Mouse (Mus musculus) gastrocnemius, postnatal 36 days (tissue): Measurements from ENCODE around the gene Uts2. TPM values are rescaled to one million over a fixed set of nuclear protein-coding genes. Genes with fewer than 3 reads are reported as not detected.

ENCODE experiments used
- DNase-seq, 2 experiments: peaks; one replicate each; pipeline ENCODE4 v3.0.0; 2022
- intact Hi-C: fragments of 180-260 bp; cut with DNase I; formaldehyde crosslinking; loops from one replicate; pipeline ENCODE4 v1.15.1; 2025
- long read RNA-seq, 2 experiments: library from polyadenylated mRNA; stranded (forward); transcript quantifications; one replicate each; pipeline ENCODE4 v2.0.0; 2021
- total RNA-seq, 2 experiments: library from RNA; stranded (reverse); gene quantifications; 2 replicates each; pipeline ENCODE4 v1.2.3; 2021

Gene Uts2
- not detected for total RNA-seq
- long read RNA-seq, experiment 1, result 0 reads
- long read RNA-seq, experiment 2, result 0 reads

DNA sequence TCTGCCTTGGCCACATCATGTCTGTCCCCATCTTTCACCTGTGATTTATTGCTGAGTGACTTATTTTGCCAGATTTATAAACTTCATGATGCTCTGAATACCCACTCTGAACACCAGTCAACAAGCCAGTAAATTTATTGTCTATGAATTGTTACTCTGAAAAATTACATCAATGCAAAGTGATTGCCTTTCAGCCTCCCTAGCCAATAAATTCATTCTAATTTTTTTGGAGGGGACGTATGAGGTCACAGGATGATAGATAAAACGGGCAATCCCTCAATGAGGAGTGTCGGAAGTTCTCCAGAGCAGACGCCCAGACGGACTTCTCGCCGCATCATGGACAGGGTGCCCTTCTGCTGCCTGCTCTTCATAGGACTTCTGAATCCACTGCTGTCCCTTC lies at the start of gene Uts2:
Gene Uts2 (plus strand): TSS at position 301 of the 400 bp plus-strand sequence.
- intact Hi-C loops, result no loop called here
- no peak for DNase-seq

DNA sequence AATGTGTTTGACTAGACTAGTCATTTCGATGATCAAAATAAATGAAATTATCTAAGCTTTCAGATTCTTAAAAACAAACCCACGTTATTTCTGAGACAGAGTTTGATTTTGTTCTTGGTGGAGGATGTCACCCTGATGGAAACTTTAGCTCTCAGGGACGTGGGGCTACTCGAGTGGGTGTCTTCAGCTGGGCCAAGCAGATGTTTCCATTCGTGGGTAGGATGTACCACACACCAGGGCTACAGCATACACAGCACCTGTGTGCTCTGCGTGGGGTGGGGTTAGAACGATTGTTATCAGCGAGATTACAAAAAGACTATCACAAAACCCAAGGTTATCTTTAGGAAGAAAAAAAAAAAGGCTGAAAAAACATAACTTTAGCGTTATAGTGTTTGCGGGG lies 45.9 kb upstream of the Uts2 start:
- intact Hi-C loops, result no loop called here
- DNase-seq, result no peak

DNA sequence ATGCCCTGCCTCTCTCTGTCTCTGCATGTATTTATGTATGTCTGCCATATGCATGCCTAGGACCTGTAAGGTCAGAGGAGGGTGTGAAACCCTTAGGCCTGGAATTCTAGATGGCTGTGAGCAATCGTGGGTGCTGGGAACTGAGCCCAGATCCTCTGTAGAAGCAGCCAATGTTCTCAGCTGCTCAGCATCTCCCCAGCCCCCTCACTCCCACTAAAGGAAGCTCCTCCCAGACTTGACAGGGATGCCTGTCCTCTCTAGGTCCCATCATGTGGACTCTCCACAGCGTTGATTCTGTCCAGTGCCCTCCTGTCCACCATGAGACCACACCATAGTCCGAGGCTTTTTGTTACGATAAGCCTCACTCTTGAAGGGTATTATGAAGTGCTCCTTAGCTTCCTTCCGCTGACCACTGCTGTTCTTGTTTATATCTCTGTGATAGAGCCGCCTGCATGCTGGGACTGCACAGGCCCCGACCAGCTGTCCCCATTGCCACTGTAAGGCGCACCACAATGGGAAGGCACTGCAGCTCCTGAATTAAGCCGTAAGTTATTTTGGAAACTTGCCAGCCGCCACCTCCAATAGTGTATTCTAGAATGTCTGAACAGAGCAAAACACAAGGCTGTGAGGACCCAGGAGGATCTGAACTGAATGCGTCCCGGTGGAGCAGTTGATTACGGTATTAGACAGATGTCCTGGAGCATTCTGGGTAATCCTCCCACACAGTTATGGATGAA lies 40.4 kb upstream of the Uts2 start:
- intact Hi-C loops, result loop anchor here (5.0 kb wide), 1 partner anchor 34 kb away; no protein-coding TSS in a partner anchor
- no peak for DNase-seq

DNA sequence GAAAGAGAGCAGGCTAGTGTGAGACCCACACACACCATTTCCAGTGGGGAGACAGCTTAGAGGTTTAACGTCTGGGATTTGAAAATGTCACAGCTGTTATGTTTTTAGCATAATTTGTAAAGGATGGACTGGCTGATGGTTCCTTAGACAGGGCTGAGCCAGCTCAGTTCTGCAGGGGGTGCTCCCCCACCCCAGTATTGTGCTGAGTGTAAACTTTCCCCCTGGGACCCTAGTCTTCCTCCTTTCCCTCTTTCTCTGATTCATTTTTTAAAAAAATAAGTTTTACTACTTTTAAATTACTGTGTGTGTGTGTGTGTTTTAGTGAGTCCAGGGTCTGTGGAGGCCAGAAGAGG lies 39.8 kb upstream of the Uts2 start:
- intact Hi-C loops, result loop anchor here (5.0 kb wide), 1 partner anchor 35 kb away; no protein-coding TSS in a partner anchor
- no peak for DNase-seq

DNA sequence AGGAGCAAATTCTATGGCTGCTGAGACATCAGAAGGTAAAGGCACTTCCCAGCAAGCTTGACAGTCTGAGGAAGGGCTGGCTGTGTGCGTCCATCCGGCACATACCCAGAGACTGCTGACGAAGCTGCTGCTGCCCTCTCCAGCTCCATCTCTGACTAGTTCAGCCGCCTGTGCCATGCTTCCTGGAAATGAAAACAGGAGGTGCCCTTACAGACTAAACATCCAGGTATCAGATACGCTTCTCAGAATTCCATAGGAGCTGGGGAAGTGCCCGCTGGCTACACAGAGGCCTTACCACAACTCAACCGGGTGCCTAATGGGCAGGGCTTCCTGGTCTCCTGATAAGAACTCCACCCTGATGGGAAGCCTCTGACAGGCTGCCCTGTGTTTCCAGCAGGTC lies 38.4 kb upstream of the Uts2 start:
- DNase-seq, result no peak
- intact Hi-C loops, result loop anchor here (5.0 kb wide), 1 partner anchor 36 kb away; no protein-coding TSS in a partner anchor

DNA sequence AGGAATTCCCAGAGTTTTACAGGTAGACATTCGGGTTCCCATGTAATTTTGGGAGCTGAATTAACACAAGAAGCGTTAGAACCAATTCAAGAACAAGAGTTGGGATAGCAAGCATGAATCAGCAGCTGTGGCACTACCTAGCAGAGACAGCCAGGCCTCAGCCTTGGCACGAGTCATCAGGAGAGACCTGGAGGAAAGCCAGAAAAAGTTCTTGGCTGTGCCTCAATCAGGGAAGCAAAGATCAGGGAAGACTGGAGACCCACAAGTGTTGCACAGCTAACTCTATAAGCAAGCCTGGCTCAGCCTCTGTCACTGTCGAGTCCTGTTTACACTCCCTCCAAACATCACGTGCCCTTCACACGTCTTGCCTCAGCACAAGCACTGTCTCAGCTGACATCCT lies 34.7 kb upstream of the Uts2 start:
- intact Hi-C loops, result loop anchor here (10.0 kb wide), 1 partner anchor 183 kb away; no protein-coding TSS in a partner anchor
- no peak for DNase-seq

DNA sequence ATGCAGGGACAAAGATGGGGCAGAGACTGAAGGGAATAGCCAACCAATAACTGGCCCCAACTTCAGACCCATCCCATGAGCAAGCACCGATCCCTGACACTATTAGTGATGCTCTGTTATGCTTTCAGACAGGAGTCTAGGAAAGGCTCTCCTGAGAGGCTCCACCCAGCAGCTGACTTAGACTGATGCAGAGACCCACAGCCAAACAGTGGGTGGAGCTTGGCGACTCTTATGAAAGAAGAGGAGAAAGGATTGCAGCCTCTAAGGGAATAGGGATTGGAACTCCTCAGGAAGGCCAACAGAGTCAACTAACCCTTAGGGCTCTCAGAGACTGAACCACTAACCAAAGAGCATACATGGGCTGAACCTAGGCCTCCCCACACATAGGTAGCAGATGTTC lies 33.2 kb upstream of the Uts2 start:
- DNase-seq, result no peak
- intact Hi-C loops, result loop anchor here (10.0 kb wide), 1 partner anchor 181 kb away; no protein-coding TSS in a partner anchor

DNA sequence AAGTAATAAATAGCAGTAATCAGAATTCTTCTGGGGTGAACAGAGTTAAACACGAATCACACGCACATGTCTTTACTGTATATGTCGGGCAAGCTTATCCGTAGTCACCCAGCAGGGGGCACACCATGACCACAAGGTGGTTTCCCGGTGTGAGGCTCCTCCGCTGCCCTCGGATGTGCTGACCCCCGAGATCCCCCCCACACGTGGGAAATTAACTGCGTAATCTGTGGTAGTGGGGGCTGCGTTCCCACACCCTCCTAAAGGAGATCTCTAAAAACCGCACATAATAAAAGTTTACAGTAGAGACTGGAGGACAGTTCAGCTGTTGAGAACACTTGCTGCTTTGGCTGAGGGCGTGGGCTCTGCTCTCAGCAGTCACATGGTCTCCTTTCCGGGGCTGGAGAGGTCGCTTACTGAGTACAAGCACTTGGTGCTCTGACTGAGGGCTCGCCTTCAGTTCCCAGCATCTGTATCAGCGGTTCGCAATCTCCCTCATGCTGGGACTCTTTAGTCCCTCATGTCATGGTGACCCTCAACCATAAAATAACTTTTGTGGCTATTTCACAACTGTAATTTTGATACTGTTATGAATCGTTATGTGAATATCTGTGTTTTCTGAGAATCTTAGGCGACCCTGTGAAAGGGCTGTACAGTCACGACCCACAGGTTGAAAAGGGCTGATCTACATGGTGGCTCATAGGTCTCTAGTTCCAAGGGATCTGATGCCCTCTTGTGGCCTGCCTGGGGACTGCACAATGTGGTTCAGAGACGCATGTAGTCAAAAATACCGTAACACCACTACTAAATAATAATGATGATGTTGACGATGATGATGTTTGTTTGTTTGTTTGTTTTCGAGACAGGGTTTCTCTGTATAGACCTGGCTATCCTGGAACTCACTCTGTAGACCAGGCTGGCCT lies 32.0 kb upstream of the Uts2 start:
- peak; percentile 80 to 82 for DNase-seq
- intact Hi-C loops, result loop anchor here (5.0 to 10.0 kb wide), 2 partner anchors 72 to 180 kb away; no protein-coding TSS in a partner anchor

DNA sequence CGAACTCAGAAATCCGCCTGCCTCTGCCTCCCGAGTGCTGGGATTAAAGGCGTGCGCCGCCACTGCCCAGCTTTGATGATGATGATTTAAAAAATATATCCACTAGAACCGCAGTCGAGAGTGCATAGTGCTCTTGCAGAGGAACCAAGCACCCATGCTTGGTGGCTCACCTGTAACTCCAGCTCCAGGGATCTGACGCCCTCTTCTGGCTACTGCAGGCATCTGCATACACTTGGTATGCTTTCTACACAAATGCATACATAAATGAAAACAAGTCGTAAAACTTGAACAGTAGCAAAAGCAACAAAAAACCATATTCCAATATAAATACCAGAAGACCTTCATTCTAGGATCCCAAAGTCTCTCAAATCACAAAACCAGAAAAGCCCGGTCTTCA lies 31.3 kb upstream of the Uts2 start:
- intact Hi-C loops, result loop anchor here (5.0 to 10.0 kb wide), 2 partner anchors 72 to 179 kb away; no protein-coding TSS in a partner anchor
- no peak for DNase-seq

DNA sequence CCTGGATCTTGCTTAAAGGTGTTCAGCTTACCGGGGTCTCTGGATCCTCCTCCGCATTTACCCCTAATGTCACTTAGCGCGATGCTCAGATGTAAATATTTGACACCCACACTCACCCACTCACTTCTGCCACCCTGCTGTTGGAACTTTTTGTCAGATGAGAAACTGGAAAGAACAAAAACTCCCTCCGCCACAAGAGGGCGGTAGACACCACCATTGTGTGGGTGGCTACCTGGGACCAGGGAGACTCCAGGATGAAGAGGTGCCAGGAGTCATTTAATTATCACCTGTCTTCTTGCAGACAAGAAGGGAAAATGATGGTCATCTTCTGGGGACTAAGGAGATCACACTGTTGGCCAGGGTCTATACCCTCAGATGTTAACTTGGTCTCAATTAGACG lies 30.3 kb upstream of the Uts2 start:
- peak; percentile 19 to 22 for DNase-seq
- intact Hi-C loops, result loop anchor here (2.0 to 10.0 kb wide), 3 partner anchors 71 to 310 kb away; no protein-coding TSS in a partner anchor

DNA sequence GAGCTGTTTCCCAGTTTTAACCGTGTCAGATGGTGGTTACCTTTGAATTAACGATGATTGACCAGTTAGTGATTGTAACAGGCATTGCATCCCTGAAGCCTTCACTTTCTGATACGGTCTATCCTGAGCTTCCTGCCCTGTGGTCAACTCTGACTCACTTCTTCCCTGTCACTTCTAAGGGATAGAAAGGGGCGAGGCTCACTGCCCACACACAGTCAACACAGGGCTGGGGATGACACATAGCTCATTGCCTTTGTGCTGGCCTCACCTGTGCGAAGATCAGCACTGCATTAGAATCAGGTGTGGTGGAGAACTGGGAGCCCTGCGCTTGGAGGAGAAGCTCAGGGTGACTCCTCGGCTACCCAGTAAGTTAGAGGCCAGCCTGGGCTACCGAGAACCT lies 27.9 kb upstream of the Uts2 start:
- no peak for DNase-seq
- intact Hi-C loops, result loop anchor here (5.0 to 10.0 kb wide), 2 partner anchors 68 to 176 kb away; no protein-coding TSS in a partner anchor

DNA sequence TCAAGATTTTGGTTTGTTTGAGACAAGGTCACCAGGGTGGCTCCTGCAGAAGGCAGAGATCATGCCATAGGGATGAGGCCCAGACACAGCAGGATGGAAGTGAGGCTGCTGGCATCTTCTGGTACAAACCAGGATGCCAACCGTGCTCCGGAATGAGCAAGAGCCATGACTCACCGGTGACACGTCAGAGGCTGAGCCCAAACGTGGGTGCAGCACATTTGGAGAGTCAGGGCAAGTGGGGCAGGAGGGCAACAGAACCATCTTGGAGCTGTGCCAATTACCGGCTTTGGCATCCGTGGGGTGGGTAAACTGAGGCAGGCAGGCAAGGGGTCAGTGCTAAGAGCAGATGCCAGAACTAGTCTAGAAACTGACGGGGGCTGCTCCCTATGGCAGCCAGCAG lies 23.6 kb upstream of the Uts2 start:
- intact Hi-C loops, result no loop called here

DNA sequence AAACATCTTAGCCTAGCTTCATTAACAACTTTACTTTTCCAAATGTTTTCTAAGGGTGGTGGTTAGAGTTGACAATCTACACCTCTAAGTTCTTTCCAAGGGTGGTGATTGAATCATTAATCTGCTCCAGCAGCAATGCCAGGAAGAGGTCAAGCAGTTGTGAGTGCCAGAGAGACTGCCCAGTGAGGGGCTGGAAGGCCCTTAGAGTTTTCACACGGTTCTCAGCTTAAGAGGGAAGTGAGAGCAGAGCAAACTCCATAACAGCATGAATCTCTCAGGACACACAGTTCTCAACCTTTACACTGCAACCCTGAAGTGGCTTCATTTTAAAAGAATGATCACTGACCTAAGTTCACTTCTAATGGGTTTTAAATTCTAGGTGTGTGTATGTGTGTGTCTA lies 21.8 kb upstream of the Uts2 start:
- DNase-seq, result no peak
- intact Hi-C loops, result no loop called here

More for the DNA sequence above, 23.6 kb upstream of the Uts2 start:
- no peak for DNase-seq

DNA sequence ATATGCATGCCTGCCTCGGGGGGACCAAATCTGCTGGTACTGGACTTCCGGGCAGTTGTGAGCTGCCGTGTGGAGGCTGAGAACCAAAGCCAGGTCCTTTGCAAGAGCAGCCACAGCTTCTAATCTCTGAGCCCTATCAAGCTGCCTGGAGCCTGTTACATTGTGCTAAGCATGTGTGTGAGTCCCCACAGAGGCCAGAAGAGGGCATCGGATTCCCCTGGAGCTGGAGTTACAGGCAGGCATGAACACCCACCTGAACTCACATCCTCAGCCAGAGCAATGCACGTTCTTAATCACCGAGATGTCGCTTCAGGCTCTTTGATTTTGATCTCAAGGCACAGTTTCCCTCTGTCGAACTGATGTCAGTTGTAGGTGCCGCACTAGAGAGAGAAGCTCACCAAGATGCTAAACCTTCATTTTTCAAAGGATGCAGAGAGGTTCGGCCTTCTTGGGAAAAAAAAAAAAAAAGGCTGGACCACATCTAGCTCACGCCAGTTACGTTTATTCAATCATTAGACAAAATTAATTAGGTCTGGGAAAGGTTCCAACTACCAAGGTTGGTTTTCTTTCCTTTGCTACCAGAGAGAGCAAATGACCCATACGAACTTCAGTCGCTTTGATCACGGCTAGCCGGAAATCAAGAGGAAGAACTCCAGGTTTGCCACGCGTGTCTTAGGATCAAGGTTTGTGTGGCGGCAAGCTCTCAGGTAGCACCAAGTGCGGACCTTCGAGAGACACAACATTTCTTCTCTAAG lies 18.6 kb upstream of the Uts2 start:
- DNase-seq, result no peak
- intact Hi-C loops, result no loop called here

DNA sequence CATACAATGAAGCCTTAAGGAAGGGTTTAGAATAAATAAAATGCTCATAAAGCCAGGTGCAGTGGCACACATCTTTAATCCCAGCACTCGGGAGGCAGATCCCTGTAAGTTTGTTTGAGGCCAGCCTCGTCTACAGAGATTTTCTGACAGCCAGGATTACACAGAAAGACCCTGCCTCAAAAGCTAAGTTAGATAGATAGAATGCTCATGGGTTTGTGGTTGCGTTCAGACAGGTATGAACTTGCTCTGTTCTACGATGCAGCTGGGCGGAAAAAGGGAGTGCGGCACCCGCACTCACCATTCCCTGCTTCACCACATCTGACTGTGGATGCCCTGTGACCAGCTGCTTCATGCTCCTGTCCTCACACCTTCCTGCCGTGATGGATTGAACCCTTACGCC lies 17.4 kb upstream of the Uts2 start:
- intact Hi-C loops, result no loop called here

DNA sequence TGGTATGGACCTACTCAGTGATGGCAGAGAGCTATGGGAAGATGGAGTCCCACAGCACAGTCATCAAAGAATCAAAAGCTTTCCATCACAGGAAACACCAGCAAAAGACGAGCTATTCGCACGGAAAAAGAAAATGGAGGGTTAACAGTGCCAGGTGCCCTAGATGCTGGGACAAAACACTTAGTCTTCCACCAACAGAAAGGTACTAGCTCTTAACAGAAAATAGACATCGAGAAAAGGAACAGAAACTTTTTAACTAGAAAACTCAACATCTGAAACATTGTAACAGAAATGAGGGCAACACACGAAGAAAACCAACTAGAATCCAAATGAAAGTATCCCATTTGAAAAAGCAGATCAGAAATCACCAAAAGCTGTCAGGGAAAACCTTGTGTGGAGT lies 16.7 kb upstream of the Uts2 start:
- DNase-seq, result no peak
- intact Hi-C loops, result no loop called here

More for the DNA sequence above, 17.4 kb upstream of the Uts2 start:
- no peak for DNase-seq

DNA sequence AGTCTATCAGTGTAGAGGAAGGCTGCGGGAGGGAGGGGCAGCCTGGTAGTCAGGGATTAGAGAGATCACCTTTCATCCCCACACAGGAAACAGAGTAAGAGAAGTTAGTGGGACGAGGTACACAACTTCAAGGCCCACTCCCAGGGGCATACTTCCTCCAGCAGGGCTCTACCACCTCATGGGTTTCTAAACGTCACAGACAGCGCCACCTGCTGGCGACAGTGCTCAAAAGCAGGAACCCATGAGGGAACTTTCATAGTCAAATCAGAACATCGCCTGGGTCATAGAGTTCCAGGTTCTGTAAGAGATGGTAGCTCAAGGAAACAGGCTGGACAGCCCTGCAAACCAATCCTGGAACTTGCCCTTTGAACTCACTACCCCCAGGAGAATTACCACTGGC lies 6.7 kb upstream of the Uts2 start:
- intact Hi-C loops, result no loop called here
- no peak for DNase-seq

DNA sequence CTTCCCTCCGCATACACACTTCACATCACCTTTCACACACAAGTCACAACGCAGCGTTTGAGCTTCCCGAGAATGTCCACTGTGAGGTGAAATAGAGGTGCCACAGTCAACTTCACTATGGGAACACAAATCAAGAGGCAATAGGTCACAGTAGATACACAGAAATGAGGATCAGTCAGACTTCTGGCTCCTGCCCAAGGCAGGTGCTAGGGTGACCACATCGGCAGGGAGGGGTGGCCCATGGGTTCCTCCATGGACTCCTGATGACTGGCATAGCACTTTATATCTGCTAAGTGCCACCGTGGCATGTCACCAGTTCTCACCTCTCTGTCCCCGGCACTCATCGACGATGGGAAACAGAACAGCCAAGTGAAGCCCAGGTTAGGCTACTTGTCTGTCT lies 1.7 kb downstream of the Uts2 start:
- intact Hi-C loops, result no loop called here
- DNase-seq, result no peak

DNA sequence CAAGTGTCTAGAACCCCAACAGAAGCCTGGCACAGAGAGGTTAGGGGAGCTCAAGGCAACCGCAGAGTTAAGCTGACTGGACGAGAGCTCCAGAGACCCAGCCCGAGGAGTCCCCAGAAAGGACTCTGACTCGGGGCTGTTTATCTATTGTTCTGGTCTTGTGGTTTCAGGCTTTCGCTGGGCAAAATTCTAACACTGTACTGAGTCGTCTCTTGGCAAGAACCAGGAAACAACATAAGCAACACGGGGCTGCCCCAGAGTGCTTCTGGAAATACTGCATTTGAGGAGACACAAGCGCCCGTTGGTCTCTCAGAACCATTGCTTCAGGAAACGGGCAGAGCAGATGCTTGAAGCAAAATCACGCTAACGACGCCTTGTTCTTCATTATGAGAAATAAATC lies 4.5 kb downstream of the Uts2 start:
- DNase-seq, result no peak
- intact Hi-C loops, result no loop called here

DNA sequence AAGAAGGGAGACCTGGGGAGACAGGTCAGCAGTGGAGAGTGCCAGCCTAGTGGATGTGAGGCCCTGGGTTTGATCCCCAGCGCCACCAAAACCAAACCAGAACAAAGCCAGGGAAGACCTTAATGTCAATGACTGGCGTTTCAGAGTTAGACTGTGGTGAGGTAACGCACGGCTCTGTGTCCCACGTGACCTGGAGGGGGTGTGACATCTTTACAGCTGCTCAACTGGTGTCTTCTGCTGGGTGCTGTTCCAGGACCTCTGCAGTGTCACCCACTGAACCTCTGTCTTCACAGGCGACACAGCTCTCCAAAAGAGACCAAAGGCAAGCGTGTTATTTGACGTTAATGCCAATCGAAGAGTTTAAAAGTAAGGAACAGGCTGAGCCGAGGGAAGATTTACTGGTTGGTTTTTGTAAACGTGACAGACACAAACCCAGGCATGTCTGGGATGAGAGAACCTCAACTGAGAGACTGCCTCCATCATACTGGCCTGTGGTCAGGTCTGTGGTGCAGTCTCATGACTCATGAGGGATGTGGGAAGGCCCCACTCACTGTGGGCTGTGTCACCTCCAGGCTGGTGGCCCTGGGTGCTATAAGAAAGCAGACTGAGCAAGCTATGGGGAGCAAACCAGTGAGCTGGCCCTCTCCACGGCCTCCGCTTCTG lies 8.9 kb downstream of the Uts2 start:
- DNase-seq, result no peak
- intact Hi-C loops, result no loop called here
